ENCODE assay signal across 10 mouse cellular contexts in genomic region chr11:70583022-70583714, GRCm38 (mm10). TPM values are rescaled to one million over a fixed set of nuclear protein-coding genes. Genes with fewer than 3 reads are reported as not detected.
DNase-seq lines count a peak whose midpoint lies in the region; ATAC-seq and TF ChIP-seq lines count a peak whose summit lies in the region.
"Had no signal": no experiment of that assay in that cellular context is flagged by ENCODE, and none has a peak within 500 bp of the region (broad histone marks: within the 10 kb centered on the region; RNA-seq: fewer than 3 reads in every experiment).

No protein-coding gene starts in this region.

- intact Hi-C loops in heart, postnatal 14 days (cut with DNase I) = no loop called here

- H3K27ac ChIP-seq in heart, embryonic 10.5 days = 0 out of 2 replicates have a peak overlapping the region, but pooled peaks have one; percentile 22
- H3K27ac ChIP-seq in heart, embryonic 12.5 days (ENCODE audit: poor library complexity, severe bottlenecking) = no peak overlapping the region
- H3K27ac ChIP-seq in small intestine, adult 2 months (ENCODE audit: insufficient read depth, low read depth, low read length) = peak overlapping the region; percentile 14; the same call in 1 of the 2 replicates

- no peak overlapping the region for H3K9ac ChIP-seq in heart, embryonic 12.5 days

- 63% methylated on average over 6 of the region's 6 CpGs for WGBS in heart, embryonic 10.5 days
- WGBS in heart, embryonic 12.5 days = 52% methylated on average over 6 of the region's 6 CpGs
- WGBS in small intestine, adult 2 months = 64% methylated on average over 6 of the region's 6 CpGs

- ATAC-seq in heart, embryonic 12.5 days (ENCODE audit: insufficient number of reproducible peaks, low FRiP score) = no peak
- no peak for ATAC-seq in megakaryocyte, adult 5-6 weeks (ENCODE audit: poor library complexity, severe bottlenecking)
- ATAC-seq in erythroid progenitor cell, adult 5-6 weeks (replicated peaks; ENCODE audit: low FRiP score, poor library complexity, severe bottlenecking) = no peak

- TF ChIP-seq POLR2A in small intestine, adult 2 months (IDR thresholded peaks at IDR 0.05; ENCODE audit: low read depth, low read length) = no peak

- no peak for DNase-seq in heart, embryonic 10.5 days (ENCODE audit: low spot score)
- DNase-seq in heart, postnatal 14 days = peak; percentile 36 to 38
- no peak for DNase-seq in T-cell, adult 2 months (ENCODE audit: low spot score)
- DNase-seq: adrenal gland, postnatal 25 days; retina, postnatal 1 day had no signal

- no peaks in the 10 kb centered on the region for H3K27me3 ChIP-seq in heart, embryonic 10.5 days (ENCODE audit: insufficient read depth, poor library complexity, severe bottlenecking)
- no peaks in the 10 kb centered on the region for H3K27me3 ChIP-seq in heart, embryonic 12.5 days (replicated peaks)
- no peaks in the 10 kb centered on the region for H3K27me3 ChIP-seq in megakaryocyte, embryonic 14.5 days (replicated peaks)
- no peaks in the 10 kb centered on the region for H3K27me3 ChIP-seq in small intestine, adult 2 months (ENCODE audit: control insufficient read depth, insufficient read depth, low read length)

- no peak overlapping the region for H3K4me2 ChIP-seq in heart, embryonic 12.5 days

- H3K36me3 ChIP-seq in heart, embryonic 10.5 days = peaks cover 4% of the 10 kb centered on the region; the same call in 1 of the 2 replicates
- H3K36me3 ChIP-seq in heart, embryonic 12.5 days = peaks cover 6% of the 10 kb centered on the region; the same call in 1 of the 2 replicates
- peaks cover 67% of the 10 kb centered on the region for H3K36me3 ChIP-seq in megakaryocyte, embryonic 14.5 days (replicated peaks; ENCODE audit: low read length)
- no peaks in the 10 kb centered on the region for H3K36me3 ChIP-seq in small intestine, adult 2 months (ENCODE audit: control insufficient read depth, insufficient read depth, low read length)

- H3K4me1 ChIP-seq in heart, embryonic 10.5 days = peaks cover 49% of the 10 kb centered on the region
- peaks cover 51% of the 10 kb centered on the region for H3K4me1 ChIP-seq in heart, embryonic 12.5 days (replicated peaks)
- H3K4me1 ChIP-seq in megakaryocyte, embryonic 14.5 days = peaks cover 100% of the 10 kb centered on the region
- H3K4me1 ChIP-seq in small intestine, adult 2 months (ENCODE audit: control insufficient read depth, insufficient read depth, insufficient read length, low read length) = peaks cover 53% of the 10 kb centered on the region

- no peak overlapping the region for H3K4me3 ChIP-seq in heart, embryonic 10.5 days
- H3K4me3 ChIP-seq in heart, embryonic 12.5 days = no peak overlapping the region
- peak overlapping the region; percentile 79 for H3K4me3 ChIP-seq in megakaryocyte, embryonic 14.5 days (replicated peaks)
- no peak overlapping the region for H3K4me3 ChIP-seq in small intestine, adult 2 months (ENCODE audit: low read depth, low read length)

- no peaks in the 10 kb centered on the region for H3K9me3 ChIP-seq in heart, embryonic 10.5 days
- no peaks in the 10 kb centered on the region for H3K9me3 ChIP-seq in heart, embryonic 12.5 days (replicated peaks)
- no peaks in the 10 kb centered on the region for H3K9me3 ChIP-seq in megakaryocyte, embryonic 14.5 days

- TF ChIP-seq CTCF in small intestine, adult 2 months (IDR thresholded peaks at IDR 0.05; ENCODE audit: extremely low read depth, insufficient read length, insufficient replicate concordance, low read depth, low read length) = no peak

RNA-seq across cellular contexts. Expression of gene Mink1, which starts 20.5 kb away (rescaled TPM):
- 12.6 and 14.9 TPM in 2 replicates for polyA plus RNA-seq in heart, embryonic 10.5 days (2016; fragmentation: Nextera tagmentation; extraction: Ambion mirVana)
- polyA plus RNA-seq in heart, embryonic 12.5 days (2016; fragmentation: Nextera tagmentation; extraction: Ambion mirVana) = 13.7 and 14.8 TPM in 2 replicates
- polyA plus RNA-seq in megakaryocyte, embryonic 14.5 days (2012; ENCODE audit: insufficient read depth, low replicate concordance) = 122 and 129 TPM in 2 replicates
- 20.6 and 21.3 TPM in 2 replicates for total RNA-seq in megakaryocyte, adult 5-6 weeks (2015)
- total RNA-seq in megakaryocyte, adult 5-6 weeks (2017) = 12.7 and 17.5 TPM in 2 replicates
- total RNA-seq in heart, postnatal 14 days (2021) = 10 to 100 TPM; 42.2 to 44.1 TPM
- polyA plus RNA-seq in small intestine, adult 2 months (2012; rRNA removed) = 43.6 and 82.0 TPM in 2 replicates
- total RNA-seq in erythroid progenitor cell, adult 5-6 weeks (2015; ENCODE audit: low replicate concordance) = 4.6 and 6.8 TPM in 2 replicates
- 2.8 and 4.5 TPM in 2 replicates for total RNA-seq in erythroid progenitor cell, adult 5-6 weeks (2017; ENCODE audit: low replicate concordance)

RNA-seq across cellular contexts. Expression of gene 4930544D05Rik, which starts 32.5 kb away (rescaled TPM):
- not detected in 2 replicates for polyA plus RNA-seq in heart, embryonic 10.5 days (2016; fragmentation: Nextera tagmentation; extraction: Ambion mirVana)
- polyA plus RNA-seq in heart, embryonic 12.5 days (2016; fragmentation: Nextera tagmentation; extraction: Ambion mirVana) = not detected in 2 replicates
- polyA plus RNA-seq in megakaryocyte, embryonic 14.5 days (2012; ENCODE audit: insufficient read depth, low replicate concordance) = not detected in 2 replicates
- total RNA-seq in megakaryocyte, adult 5-6 weeks (2015) = not detected in 2 replicates
- total RNA-seq in megakaryocyte, adult 5-6 weeks (2017) = not detected in 2 replicates
- not detected for total RNA-seq in heart, postnatal 14 days (2021)
- not detected in 2 replicates for polyA plus RNA-seq in small intestine, adult 2 months (2012; rRNA removed)
- total RNA-seq in erythroid progenitor cell, adult 5-6 weeks (2015; ENCODE audit: low replicate concordance) = not detected in 2 replicates
- not detected in 2 replicates for total RNA-seq in erythroid progenitor cell, adult 5-6 weeks (2017; ENCODE audit: low replicate concordance)
- total RNA-seq: adrenal gland, postnatal 25 days had no signal

RNA-seq across cellular contexts. Expression of gene Chrne, which starts 35.8 kb away (rescaled TPM):
- polyA plus RNA-seq in heart, embryonic 10.5 days (2016; fragmentation: Nextera tagmentation; extraction: Ambion mirVana) = not detected in 2 replicates
- polyA plus RNA-seq in heart, embryonic 12.5 days (2016; fragmentation: Nextera tagmentation; extraction: Ambion mirVana) = 0.37 TPM in 1 of 2 replicates, not detected in the other
- 0.83 TPM in 1 of 2 replicates, not detected in the other for polyA plus RNA-seq in megakaryocyte, embryonic 14.5 days (2012; ENCODE audit: insufficient read depth, low replicate concordance)
- total RNA-seq in megakaryocyte, adult 5-6 weeks (2015) = 0.36 TPM in 1 of 2 replicates, not detected in the other
- total RNA-seq in megakaryocyte, adult 5-6 weeks (2017) = 0.41 and 1.2 TPM in 2 replicates
- not detected for total RNA-seq in heart, postnatal 14 days (2021)
- 0.06 TPM in 1 of 2 replicates, not detected in the other for polyA plus RNA-seq in small intestine, adult 2 months (2012; rRNA removed)
- total RNA-seq in erythroid progenitor cell, adult 5-6 weeks (2015; ENCODE audit: low replicate concordance) = not detected in 2 replicates
- total RNA-seq in erythroid progenitor cell, adult 5-6 weeks (2017; ENCODE audit: low replicate concordance) = not detected in 2 replicates
- total RNA-seq: adrenal gland, postnatal 25 days had no signal

RNA-seq across cellular contexts. Expression of gene Pld2, which starts 43.3 kb away (rescaled TPM):
- polyA plus RNA-seq in heart, embryonic 10.5 days (2016; fragmentation: Nextera tagmentation; extraction: Ambion mirVana) = 9.4 TPM in 2 replicates
- 12.6 TPM in 2 replicates for polyA plus RNA-seq in heart, embryonic 12.5 days (2016; fragmentation: Nextera tagmentation; extraction: Ambion mirVana)
- 1.1 TPM in 1 of 2 replicates, not detected in the other for polyA plus RNA-seq in megakaryocyte, embryonic 14.5 days (2012; ENCODE audit: insufficient read depth, low replicate concordance)
- 6.3 and 6.5 TPM in 2 replicates for total RNA-seq in megakaryocyte, adult 5-6 weeks (2015)
- total RNA-seq in megakaryocyte, adult 5-6 weeks (2017) = 7.3 and 11.1 TPM in 2 replicates
- total RNA-seq in heart, postnatal 14 days (2021) = 1 to 10 TPM; 7.7 to 8.4 TPM
- 11.0 and 24.9 TPM in 2 replicates for polyA plus RNA-seq in small intestine, adult 2 months (2012; rRNA removed)
- total RNA-seq in erythroid progenitor cell, adult 5-6 weeks (2015; ENCODE audit: low replicate concordance) = not detected in 2 replicates
- 0.23 and 0.64 TPM in 2 replicates for total RNA-seq in erythroid progenitor cell, adult 5-6 weeks (2017; ENCODE audit: low replicate concordance)

RNA-seq across cellular contexts. Expression of gene Gm40193, which starts 50.4 kb away (rescaled TPM):
- not detected in 2 replicates for polyA plus RNA-seq in heart, embryonic 10.5 days (2016; fragmentation: Nextera tagmentation; extraction: Ambion mirVana)
- not detected in 2 replicates for polyA plus RNA-seq in heart, embryonic 12.5 days (2016; fragmentation: Nextera tagmentation; extraction: Ambion mirVana)
- not detected in 2 replicates for polyA plus RNA-seq in megakaryocyte, embryonic 14.5 days (2012; ENCODE audit: insufficient read depth, low replicate concordance)
- not detected in 2 replicates for total RNA-seq in megakaryocyte, adult 5-6 weeks (2015)
- not detected in 2 replicates for total RNA-seq in megakaryocyte, adult 5-6 weeks (2017)
- not detected for total RNA-seq in heart, postnatal 14 days (2021)
- not detected in 2 replicates for polyA plus RNA-seq in small intestine, adult 2 months (2012; rRNA removed)
- total RNA-seq in erythroid progenitor cell, adult 5-6 weeks (2015; ENCODE audit: low replicate concordance) = not detected in 2 replicates
- total RNA-seq in erythroid progenitor cell, adult 5-6 weeks (2017; ENCODE audit: low replicate concordance) = not detected in 2 replicates
- total RNA-seq: adrenal gland, postnatal 25 days had no signal

Comparison
In these comparisons a context has a peak if more than half of its experiments do, and no peak if none do; other contexts are left out.
1. DNase-seq: peak in heart, postnatal 14 days (2 of 2); none in heart, embryonic 10.5 days (single experiment) and T-cell, adult 2 months (single experiment).